Mouse (Mus musculus) CH12.LX (cell line): ENCODE measurements around the gene Rasgrp2. TPM values are rescaled to one million over a fixed set of nuclear protein-coding genes. Genes with fewer than 3 reads are reported as not detected.

ENCODE experiments used
- DNase-seq: peaks from one replicate; pipeline ENCODE4 v3.0.0-alpha.2; 2013; ENCODE audit errors: extremely low read depth
- H3K27ac ChIP-seq: 2 replicates; pipeline ENCODE4 v1.5.1; 2012; ENCODE audit warnings: low read depth, mild to moderate bottlenecking, control low read depth, moderate library complexity; ENCODE audit not compliant: insufficient read depth
- H3K27me3 ChIP-seq: replicated peaks from 2 replicates; pipeline ENCODE3; 2012; ENCODE audit warnings: inconsistent platforms
- H3K36me3 ChIP-seq, 2 experiments: replicated peaks in 1 of 2; 2 replicates each; pipeline versions ENCODE3 to v1.6.1; 2012; ENCODE audit warnings: inconsistent platforms in 1 of 2, low read length in 1 of 2, mild to moderate bottlenecking in 1 of 2, mixed read lengths in 1 of 2, moderate library complexity in 1 of 2; ENCODE audit not compliant: control insufficient read depth in 1 of 2, insufficient read depth in 1 of 2
- H3K4me1 ChIP-seq, 2 experiments: 2 replicates each; pipeline ENCODE4 v1.6.1; 2012; ENCODE audit warnings: inconsistent platforms in 1 of 2, moderate library complexity in 1 of 2; ENCODE audit not compliant: insufficient read depth in 2 of 2, control insufficient read depth in 1 of 2
- H3K4me2 ChIP-seq: 2 replicates; pipeline ENCODE4 v1.6.1; 2012; ENCODE audit warnings: low read depth, mild to moderate bottlenecking, control low read depth; ENCODE audit not compliant: poor library complexity, insufficient read depth, severe bottlenecking
- H3K4me3 ChIP-seq, 3 experiments: fragments of 150-350 bp in 1 of 3; sonication (generic) in 1 of 3; replicated peaks in 1 of 3; 2 replicates each; pipeline versions ENCODE3 to v1.5.1; 2011 to 2012; ENCODE audit warnings: low read depth in 2 of 3, low read length in 2 of 3, mild to moderate bottlenecking in 2 of 3, moderate library complexity in 2 of 3, control low read depth in 1 of 3, improper control_type of control experiment in 1 of 3, inconsistent platforms in 1 of 3, mixed read lengths in 1 of 3; ENCODE audit not compliant: poor library complexity in 1 of 3
- H3K79me2 ChIP-seq: replicated peaks from 2 replicates; pipeline ENCODE4 v1.6.1; 2012; ENCODE audit warnings: mild to moderate bottlenecking, moderate library complexity; ENCODE audit not compliant: control insufficient read depth, poor library complexity, insufficient read depth, severe bottlenecking; ENCODE audit errors: extremely low read depth
- H3K9ac ChIP-seq: 2 replicates; pipeline ENCODE4 v1.6.1; 2012; ENCODE audit warnings: low read depth, mild to moderate bottlenecking, control low read depth, moderate library complexity; ENCODE audit not compliant: insufficient read depth
- H3K9me3 ChIP-seq: replicated peaks from 2 replicates; pipeline ENCODE3; 2012; ENCODE audit warnings: low read length, inconsistent platforms, mixed read lengths
- CHD1 ChIP-seq: IDR thresholded peaks from 2 replicates; pipeline ENCODE4 v1.6.1; 2012; ENCODE audit warnings: low read depth, low read length, improper control_type of control experiment, inconsistent platforms
- E2F4 ChIP-seq: IDR thresholded peaks from 2 replicates; pipeline ENCODE4 v1.6.1; 2011; ENCODE audit warnings: low read depth, low read length, improper control_type of control experiment; ENCODE audit not compliant: insufficient replicate concordance
- ELF1 ChIP-seq: IDR thresholded peaks from 2 replicates; pipeline ENCODE4 v1.6.1; 2014; ENCODE audit warnings: low read depth, mild to moderate bottlenecking, inconsistent platforms, low read length, improper control_type of control experiment
- ETS1 ChIP-seq: conservative IDR thresholded peaks from 2 replicates; pipeline ENCODE4 v1.6.1; 2012; ENCODE audit warnings: low read depth, mild to moderate bottlenecking, inconsistent platforms, low read length, improper control_type of control experiment, moderate library complexity
- JUN ChIP-seq: IDR thresholded peaks from 2 replicates; pipeline ENCODE4 v1.6.1; 2011; ENCODE audit warnings: low read depth, mild to moderate bottlenecking, low read length, improper control_type of control experiment, moderate library complexity; ENCODE audit not compliant: insufficient read depth
- JUND ChIP-seq: conservative IDR thresholded peaks from 2 replicates; pipeline ENCODE4 v1.6.1; 2011; ENCODE audit warnings: low read depth, low read length, improper control_type of control experiment
- MAFK ChIP-seq: IDR thresholded peaks from 2 replicates; pipeline ENCODE4 v1.6.1; 2011; ENCODE audit warnings: low read length, improper control_type of control experiment; ENCODE audit not compliant: insufficient replicate concordance
- MAX ChIP-seq: IDR thresholded peaks from 2 replicates; pipeline ENCODE4 v1.6.1; 2011; ENCODE audit warnings: low read length, improper control_type of control experiment
- MXI1 ChIP-seq: IDR thresholded peaks from 2 replicates; pipeline ENCODE4 v1.6.1; 2011; ENCODE audit warnings: mild to moderate bottlenecking, low read depth, low read length, improper control_type of control experiment
- NRF1 ChIP-seq: IDR thresholded peaks from 2 replicates; pipeline ENCODE4 v1.6.1; 2014; ENCODE audit warnings: low read depth, mild to moderate bottlenecking, inconsistent platforms, low read length, improper control_type of control experiment, moderate library complexity
- PAX5 ChIP-seq: IDR thresholded peaks from 2 replicates; pipeline ENCODE4 v1.6.1; 2012; ENCODE audit warnings: low read length, inconsistent platforms, mixed read lengths
- POLR2A ChIP-seq: IDR thresholded peaks from 2 replicates; pipeline ENCODE4 v1.6.1; 2011; ENCODE audit warnings: low read depth, mild to moderate bottlenecking, improper control_type of control experiment, low read length
- RAD21 ChIP-seq: IDR thresholded peaks from 2 replicates; pipeline ENCODE4 v1.6.1; 2011; ENCODE audit warnings: low read depth, mild to moderate bottlenecking, low read length, improper control_type of control experiment, moderate library complexity
- SIN3A ChIP-seq: IDR thresholded peaks from 2 replicates; pipeline ENCODE4 v1.6.1; 2012; ENCODE audit warnings: low read length, improper control_type of control experiment, inconsistent platforms
- SMC3 ChIP-seq: IDR thresholded peaks from 2 replicates; pipeline ENCODE4 v1.6.1; 2011; ENCODE audit warnings: low read depth, low read length, improper control_type of control experiment
- dilution Hi-C: fragments of 300-500 bp; cut with MboI; formaldehyde crosslinking; loops from 2 replicates; pipeline ENCODE4 v1.14.3; 2020; ENCODE audit warnings: low sequenced_read_pairs; ENCODE audit not compliant: extremely low pct_unique_long_range_greater_than_20kb, extremely low pct_ligation_motif_present
- in situ Hi-C: fragments of 300-500 bp; cut with MboI; formaldehyde crosslinking; loops from 3 replicates; pipeline ENCODE4 v1.14.3; 2019; ENCODE audit warnings: low sequenced_read_pairs, low pct_ligation_motif_present, low pct_unique_long_range_greater_than_20kb, mixed read lengths
- polyA plus RNA-seq: library from polyadenylated mRNA; unstranded; fragments of >175 nt; gene quantifications from 2 replicates; pipeline ENCODE4 v1.2.1, GENCODE M21; 2012; ENCODE audit warnings: low read depth; ENCODE audit not compliant: insufficient read length
- total RNA-seq, 2 experiments: library from RNA; depleted of rRNA; stranded (reverse); fragments of 300-350 nt in 1 of 2; fragments of >200 nt in 1 of 2; gene quantifications; 2 replicates each; pipeline ENCODE4 v1.2.3; 2012 to 2014

The Rasgrp2 gene
- total and polyA plus RNA-seq, 3 experiments, result 9.3 to 26.0 (median 16.9) TPM

DNA sequence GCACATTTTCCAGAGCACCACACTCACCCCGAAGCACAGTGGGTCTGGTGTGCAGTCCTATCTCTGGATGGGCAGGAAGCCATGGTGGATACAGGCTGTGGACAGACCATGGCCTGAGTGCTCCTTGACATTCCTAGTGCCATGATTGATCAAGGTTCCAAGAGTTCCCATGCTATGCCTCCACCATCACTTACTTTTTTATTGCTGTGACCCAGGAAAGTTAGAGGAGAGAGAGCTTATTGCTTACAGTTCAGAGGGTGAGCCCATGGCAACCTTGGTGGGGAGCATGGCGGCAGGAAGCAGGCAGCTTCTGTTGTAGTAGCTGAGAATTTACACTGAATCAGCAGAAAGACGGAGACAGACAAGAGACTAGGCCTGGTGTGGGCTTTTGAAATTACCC, 37.8 kb upstream of the Rasgrp2 start:
- peaks cover 11 to 44% of the 10 kb centered on the region in 2 experiments for H3K36me3 ChIP-seq
- no peak for TF ChIP-seq NRF1
- no peak for TF ChIP-seq SMC3
- TF ChIP-seq ELF1, result no peak
- no peak for TF ChIP-seq MXI1
- no peak for TF ChIP-seq MAX
- no peak for TF ChIP-seq PAX5
- TF ChIP-seq MAFK, result 0 out of 2 replicates have a peak, but pooled peaks have one; percentile 28
- TF ChIP-seq, all 38 proteins: peak for 1
- in situ Hi-C loops (no loop called here), dilution Hi-C loops (no loop called here)
- DNase-seq, result no peak
- peaks cover 19% of the 10 kb centered on the region for H3K79me2 ChIP-seq
- no peak overlapping the region for H3K4me2 ChIP-seq
- H3K27me3 ChIP-seq, result no peaks in the 10 kb centered on the region
- H3K9me3 ChIP-seq, result no peaks in the 10 kb centered on the region
- no peak overlapping the region for H3K4me3 ChIP-seq
- no peak overlapping the region for H3K9ac ChIP-seq
- no peak overlapping the region for H3K27ac ChIP-seq
- peaks cover 5 to 39% of the 10 kb centered on the region in 2 experiments for H3K4me1 ChIP-seq

DNA sequence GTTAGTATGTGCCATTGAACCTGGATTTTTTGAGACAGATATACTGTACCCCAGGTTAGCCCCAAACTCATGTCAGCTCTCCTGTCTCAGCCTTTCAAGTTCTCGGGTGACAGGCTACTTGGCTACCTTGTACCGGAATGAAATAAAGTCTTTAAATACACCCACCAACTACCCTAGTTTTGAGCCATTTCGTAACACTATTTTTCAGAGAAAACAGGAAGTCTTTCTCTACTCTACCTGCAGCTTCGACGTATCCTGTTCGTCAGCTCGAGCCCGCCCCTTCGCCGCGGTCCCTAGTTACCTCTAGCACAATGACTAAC, 36.1 kb upstream of the Rasgrp2 start:
- peak overlapping the region; percentile 67 for H3K4me2 ChIP-seq
- H3K27ac ChIP-seq, result 0 out of 2 replicates have a peak overlapping the region, but pooled peaks have one; percentile 2
- H3K79me2 ChIP-seq, result peaks cover 37% of the 10 kb centered on the region
- no peak for DNase-seq
- dilution Hi-C loops (no loop called here), in situ Hi-C loops (no loop called here)
- H3K4me1 ChIP-seq, result peaks cover 5 to 57% of the 10 kb centered on the region in 2 experiments
- H3K36me3 ChIP-seq, result peaks cover 27 to 55% of the 10 kb centered on the region in 2 experiments
- H3K9me3 ChIP-seq, result no peaks in the 10 kb centered on the region
- TF ChIP-seq MAX (peak; percentile 32), CHD1 (no peak; the same call in 1 of the 2 replicates), JUND (peak; percentile 29; the same call in 1 of the 2 replicates), JUN (no peak), POLR2A (no peak; the same call in 1 of the 2 replicates), ETS1 (no peak), RAD21 (no peak), MAFK (no peak), SIN3A (peak; percentile 81), E2F4 (peak; percentile 73; the same call in 1 of the 2 replicates)
- H3K9ac ChIP-seq, result peak overlapping the region; percentile 66
- peak overlapping the region; percentile 65 to 98 (median 69) for H3K4me3 ChIP-seq
- no peaks in the 10 kb centered on the region for H3K27me3 ChIP-seq
